Mouse (Mus musculus) liver, postnatal 0 days (tissue): ENCODE measurements at regions not wholly inside any gene's neighbourhood (a gene's known extent, or its start where the extent isn't known, plus 50 kb on each side); places are given as distances from the start of the nearest gene placed in this dataset.
"Not testable (repeated sequence)": the region's sequence is repeated elsewhere in the genome, so short reads cannot be mapped to it uniquely, and the experiment has no call there.

Experiments
- ATAC-seq: fragments of 200-750 bp; cut with Nextera tagmentation; 2 replicates; pipeline ENCODE4 v1.8.0; 2017; ENCODE audit warnings: mild to moderate bottlenecking, moderate library complexity
- DNase-seq: peaks from one replicate; pipeline ENCODE4 v3.0.0-alpha.2; 2016
- H3K27ac ChIP-seq: fragments of 300-500 bp; sonication (generic); 2 replicates; pipeline ENCODE4 v1.5.1; 2014; ENCODE audit warnings: antibody characterized with exemption, moderate library complexity, mild to moderate bottlenecking, low read depth
- H3K27me3 ChIP-seq: fragments of 300-500 bp; sonication (generic); 2 replicates; pipeline ENCODE4 v1.6.1; 2014; ENCODE audit warnings: low read length, control low read depth, mixed read lengths; ENCODE audit not compliant: insufficient read depth
- H3K36me3 ChIP-seq: fragments of 300-500 bp; sonication (generic); replicated peaks from 2 replicates; pipeline ENCODE4 v1.6.1; 2014; ENCODE audit warnings: mild to moderate bottlenecking, control low read depth, low read length, moderate library complexity, mixed read lengths; ENCODE audit not compliant: insufficient read depth
- H3K4me1 ChIP-seq: fragments of 300-500 bp; sonication (generic); 2 replicates; pipeline ENCODE4 v1.6.1; 2014; ENCODE audit warnings: antibody characterized with exemption, mild to moderate bottlenecking, control low read depth; ENCODE audit not compliant: insufficient read depth
- H3K4me2 ChIP-seq: fragments of 300-500 bp; sonication (generic); 2 replicates; pipeline ENCODE4 v1.6.1; 2014; ENCODE audit warnings: low read depth, mild to moderate bottlenecking, low read length, moderate library complexity, mixed read lengths
- H3K4me3 ChIP-seq: fragments of 300-500 bp; sonication (generic); 2 replicates; pipeline ENCODE4 v1.5.1; 2014; ENCODE audit warnings: low read depth, low read length
- H3K9ac ChIP-seq: fragments of 300-500 bp; sonication (generic); replicated peaks from 2 replicates; pipeline ENCODE4 v1.6.1; 2014; ENCODE audit warnings: mild to moderate bottlenecking, moderate library complexity
- H3K9me3 ChIP-seq: fragments of 300-500 bp; sonication (generic); 2 replicates; pipeline ENCODE4 v1.6.1; 2016; ENCODE audit warnings: mild to moderate bottlenecking, control low read depth, low read length, mixed read lengths
- CTCF ChIP-seq: sonication (generic); IDR thresholded peaks from 2 replicates; pipeline ENCODE4 v1.5.1; 2016; ENCODE audit warnings: antibody characterized with exemption, low read depth
- EP300 ChIP-seq: IDR thresholded peaks from 2 replicates; pipeline ENCODE4 v1.6.1; 2016; ENCODE audit warnings: antibody characterized with exemption, low read depth, mild to moderate bottlenecking
- WGBS: fragments of 180-500 bp; shearing (Covaris S2); extraction: QIAGEN DNeasy Blood & Tissue Kit; methylation state at CpG from one replicate; pipeline ENCODE4 v1.1.7; 2014; ENCODE audit not compliant: insufficient replicate concordance; 5-methylcytosine and 5-hydroxymethylcytosine counted together

GRCm38 (mm10) chr16:42444863-42445423 lies 104.5 kb upstream of the Gap43 start:
- ATAC-seq (no peak), DNase-seq (no peak)
- Histone ChIP-seq H3K27me3 (no peaks in the 10 kb centered on the region), H3K9ac (no peak overlapping the region), H3K4me3 (no peak overlapping the region), H3K36me3 (no peaks in the 10 kb centered on the region), H3K4me2 (no peak overlapping the region), H3K9me3 (no peaks in the 10 kb centered on the region), H3K4me1 (no peaks in the 10 kb centered on the region), H3K27ac (no peak overlapping the region)
- TF ChIP-seq CTCF (no peak), EP300 (no peak)
- 16% methylated on average over 6 of the region's 6 CpGs for WGBS

DNA sequence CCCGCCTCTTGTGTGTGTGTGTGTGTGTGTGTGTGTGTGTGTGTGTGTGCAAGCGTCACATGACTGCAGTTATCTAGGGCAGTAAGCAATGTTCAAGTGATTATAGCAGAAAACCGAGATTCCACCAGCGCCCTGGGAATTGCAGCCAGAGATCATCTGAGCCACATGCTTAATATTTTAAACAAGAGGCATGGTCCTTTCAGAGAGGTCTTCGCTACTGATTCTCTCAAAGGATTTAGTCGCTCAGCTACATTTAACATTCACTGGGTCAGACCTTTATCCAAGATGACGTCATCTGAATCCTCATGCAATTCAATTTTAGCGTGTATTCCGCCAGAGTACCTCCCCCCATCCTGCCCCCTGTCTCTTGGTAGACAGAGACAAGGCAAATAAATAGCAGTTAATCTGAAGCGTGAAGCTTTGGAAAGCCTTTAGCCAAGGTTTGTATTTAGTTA lies 104.0 kb upstream of the Gap43 start:
- H3K27me3 ChIP-seq, result no peaks in the 10 kb centered on the region
- DNase-seq, result no peak

DNA sequence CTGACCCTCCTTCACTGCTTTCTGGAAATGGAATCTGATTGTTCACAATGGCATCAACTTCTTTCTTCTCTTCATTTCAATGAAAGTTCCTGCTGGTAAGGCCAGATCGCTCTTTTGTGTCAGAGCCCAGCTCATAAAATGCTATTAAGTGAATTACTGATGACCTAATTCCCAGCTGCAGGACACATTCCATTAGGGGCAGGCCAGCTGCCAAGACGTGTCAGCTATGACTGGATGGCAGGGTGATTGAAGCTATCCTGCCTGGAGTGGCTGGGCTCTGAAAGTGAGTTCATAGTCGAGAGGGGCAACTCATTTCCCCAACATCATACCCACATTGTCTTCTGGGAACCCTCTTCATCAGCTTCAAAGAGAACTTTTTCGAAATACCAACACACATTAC lies 100.4 kb upstream of the Gap43 start:
- ATAC-seq (no peak), DNase-seq (no peak)
- Histone ChIP-seq H3K9me3 (no peaks in the 10 kb centered on the region), H3K27me3 (no peaks in the 10 kb centered on the region), H3K4me1 (no peaks in the 10 kb centered on the region), H3K4me3 (no peak overlapping the region), H3K36me3 (no peaks in the 10 kb centered on the region), H3K4me2 (no peak overlapping the region), H3K9ac (no peak overlapping the region), H3K27ac (no peak overlapping the region)
- WGBS, result 47% methylated on average over 4 of the region's 4 CpGs
- TF ChIP-seq EP300, result no peak
- TF ChIP-seq CTCF, result no peak

More for the DNA sequence above, 104.0 kb upstream of the Gap43 start:
- no peak overlapping the region for H3K4me2 ChIP-seq
- no peaks in the 10 kb centered on the region for H3K36me3 ChIP-seq
- H3K27ac ChIP-seq, result no peak overlapping the region
- ATAC-seq, result no peak
- H3K4me3 ChIP-seq, result no peak overlapping the region
- TF ChIP-seq EP300 (no peak), CTCF (no peak)
- H3K4me1 ChIP-seq, result no peaks in the 10 kb centered on the region
- H3K9ac ChIP-seq, result no peak overlapping the region
- H3K9me3 ChIP-seq, result no peaks in the 10 kb centered on the region
- 60% methylated on average over 10 of the region's 10 CpGs for WGBS

- Histone ChIP-seq H3K4me1 (no peaks in the 10 kb centered on the region), H3K4me3 (no peak overlapping the region), H3K36me3 (no peaks in the 10 kb centered on the region), H3K9ac (no peak overlapping the region), H3K27ac (no peak overlapping the region), H3K4me2 (no peak overlapping the region), H3K27me3 (no peaks in the 10 kb centered on the region), H3K9me3 (no peaks in the 10 kb centered on the region)
- DNase-seq, result no peak
- 83% methylated on average over 1 of the region's 1 CpGs for WGBS
- TF ChIP-seq CTCF, result no peak
- TF ChIP-seq EP300, result no peak
- ATAC-seq, result no peak
These were observed 91.1 kb upstream of the Gap43 start for GRCm38 (mm10) chr16:42431529-42431928.

GRCm38 (mm10) chr16:42416673-42417072 lies 76.2 kb upstream of the Gap43 start:
- DNase-seq (no peak), ATAC-seq (no peak)
- H3K9ac ChIP-seq, result no peak overlapping the region
- TF ChIP-seq EP300 (no peak), CTCF (no peak)
- no peaks in the 10 kb centered on the region for H3K27me3 ChIP-seq
- H3K4me1 ChIP-seq, result no peaks in the 10 kb centered on the region
- H3K9me3 ChIP-seq, result no peaks in the 10 kb centered on the region
- no peak overlapping the region for H3K4me2 ChIP-seq
- WGBS, result 72% methylated on average over 4 of the region's 4 CpGs
- H3K36me3 ChIP-seq, result no peaks in the 10 kb centered on the region
- H3K4me3 ChIP-seq, result no peak overlapping the region
- no peak overlapping the region for H3K27ac ChIP-seq

DNA sequence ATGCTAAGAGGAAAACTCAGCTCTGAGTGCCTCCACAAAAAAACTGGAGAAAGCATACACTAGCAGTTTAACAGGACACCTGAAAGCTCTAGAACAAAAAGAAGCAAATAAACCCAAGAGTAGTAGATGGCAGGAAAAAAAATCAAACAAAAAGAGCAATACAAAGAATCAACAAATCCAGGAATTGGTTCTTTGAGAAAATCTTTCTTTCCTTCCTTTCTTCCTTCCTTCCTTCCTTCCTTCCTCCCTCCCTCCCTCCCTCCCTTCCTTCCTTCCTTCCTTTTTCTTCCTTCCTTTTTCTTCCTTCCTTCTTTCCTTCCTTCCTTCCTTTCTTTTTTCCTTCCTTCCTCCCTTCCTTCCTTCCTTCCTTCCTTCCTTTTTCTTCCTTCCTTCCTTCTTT lies 71.6 kb upstream of the Gap43 start:
- not testable (repeated sequence) for H3K9me3 ChIP-seq, ATAC-seq, DNase-seq, H3K4me1 ChIP-seq, H3K4me2 ChIP-seq, H3K27ac ChIP-seq, H3K4me3 ChIP-seq, H3K27me3 ChIP-seq, H3K36me3 ChIP-seq, H3K9ac ChIP-seq

DNA sequence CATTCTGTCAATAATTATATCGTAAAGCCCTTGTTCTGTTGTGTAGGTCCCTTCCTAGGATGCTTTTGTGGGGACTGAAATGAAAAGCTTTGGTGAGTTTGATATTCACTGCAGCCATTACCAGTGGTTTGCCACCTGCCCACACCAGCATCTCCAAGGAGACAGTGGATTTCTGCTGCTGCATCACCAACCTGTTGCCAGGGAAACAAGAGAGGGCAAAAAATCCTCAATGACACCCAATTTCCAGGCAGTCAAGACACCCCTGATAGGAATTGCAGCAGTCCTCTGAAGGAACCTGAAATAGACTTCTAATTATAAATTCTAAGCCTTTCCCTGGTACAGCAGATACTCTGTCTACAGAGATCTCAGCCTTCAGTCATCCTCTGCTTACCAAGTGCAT lies 56.1 kb upstream of the Gap43 start:
- H3K4me1 ChIP-seq, result no peaks in the 10 kb centered on the region
- WGBS, result 80% methylated on average over 1 of the region's 1 CpGs
- H3K27me3 ChIP-seq, result no peaks in the 10 kb centered on the region
- H3K4me3 ChIP-seq, result no peak overlapping the region
- no peaks in the 10 kb centered on the region for H3K36me3 ChIP-seq
- DNase-seq, result no peak
- TF ChIP-seq EP300, result no peak
- no peak overlapping the region for H3K27ac ChIP-seq
- no peak for ATAC-seq
- no peak overlapping the region for H3K9ac ChIP-seq
- no peaks in the 10 kb centered on the region for H3K9me3 ChIP-seq
- no peak overlapping the region for H3K4me2 ChIP-seq
